Mouse (Mus musculus) ovary, postnatal 36 days (tissue): Measurements from ENCODE around the gene Fbxo48.
A peak's percentile ranks its signal among the peaks of the same experiment; 100 is the strongest.

Experiments used
- DNase-seq: peaks from one replicate; pipeline ENCODE4 v3.0.0; 2022; ENCODE audit warnings: low spot score, mixed read lengths

Fbxo48 gene

DNA sequence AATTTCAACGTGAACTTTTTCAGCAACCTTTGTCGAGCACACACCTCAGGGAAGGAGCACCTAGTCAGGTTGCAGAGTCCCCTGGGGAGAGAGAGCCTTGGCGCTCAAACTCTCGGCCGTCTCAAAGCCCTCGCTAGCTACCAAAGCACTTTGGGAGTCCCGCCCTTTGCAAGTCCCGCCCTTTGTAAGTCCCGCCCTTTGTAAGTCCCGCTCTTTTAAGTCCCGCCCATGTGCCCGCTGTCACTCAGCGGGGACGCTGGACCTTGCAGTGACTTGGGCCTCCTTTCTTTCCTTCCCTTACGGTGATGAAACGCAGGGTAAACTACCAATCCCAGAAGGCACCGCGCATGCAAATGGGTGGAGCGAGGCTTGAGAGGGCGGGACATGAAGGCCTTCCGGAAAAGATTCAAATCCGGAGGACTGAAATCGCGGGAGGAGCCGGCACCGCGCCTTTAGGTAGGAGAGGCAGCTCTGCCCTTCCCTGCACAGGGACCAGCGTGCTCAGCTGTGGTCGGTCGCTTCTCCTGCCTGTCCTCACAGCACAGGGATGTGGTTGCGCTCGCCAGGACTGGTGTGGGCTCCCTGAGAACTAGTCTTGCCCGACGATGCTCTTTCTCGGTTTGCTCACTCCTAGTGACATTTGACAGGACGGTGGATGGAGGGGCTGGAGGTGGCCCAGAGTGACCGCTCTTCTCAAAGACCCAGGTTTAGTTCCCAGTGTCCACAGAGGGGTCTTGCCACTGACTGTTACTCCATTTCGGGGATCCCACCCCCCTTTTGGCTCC is at the start of gene Fbxo48:
TSS of gene Fbxo48 (plus strand) at position 400 of the 785 bp plus-strand sequence.
- DNase-seq, result peak; percentile 92

DNA sequence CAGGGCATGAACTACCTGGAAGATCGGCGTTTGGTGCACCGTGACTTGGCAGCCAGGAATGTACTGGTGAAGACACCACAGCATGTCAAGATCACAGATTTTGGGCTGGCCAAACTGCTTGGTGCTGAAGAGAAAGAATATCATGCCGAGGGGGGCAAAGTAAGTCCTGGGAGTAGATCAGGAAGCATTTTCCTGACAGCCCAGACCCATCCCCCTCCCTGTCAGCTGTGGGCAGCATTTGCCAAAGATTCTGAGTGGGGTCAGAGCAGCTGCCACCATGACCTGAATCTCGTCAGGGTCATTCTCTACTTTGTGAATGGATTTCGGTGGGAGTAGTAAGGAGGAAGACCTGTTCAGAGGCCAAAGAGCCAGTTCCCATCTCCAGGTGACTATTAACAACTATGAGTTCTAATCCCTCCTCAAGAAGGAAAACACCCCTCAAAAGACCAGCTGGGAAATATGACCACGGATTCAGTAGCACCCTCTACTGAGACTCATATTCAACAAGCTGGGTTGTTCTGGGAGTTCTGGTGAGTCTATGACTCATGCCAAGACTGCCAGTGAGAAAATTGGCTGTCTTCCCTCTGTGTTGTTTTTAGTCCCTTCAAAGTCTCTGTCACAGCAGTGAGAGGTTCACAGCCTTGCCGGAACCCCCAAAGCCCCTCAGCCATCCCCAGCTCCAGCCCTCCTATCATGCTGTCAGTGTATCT is 46.7 kb upstream of the Fbxo48 start:
- DNase-seq, result no peak

GRCm38 (mm10) chr11:16905012-16905332 is 46.2 kb upstream of the Fbxo48 start:
- DNase-seq, result no peak

- DNase-seq, result no peak
Measured at GRCm38 (mm10) chr11:16906530-16906929, 44.6 kb upstream of the Fbxo48 start.

GRCm38 (mm10) chr11:16907517-16908129 is 43.6 kb upstream of the Fbxo48 start:
- DNase-seq, result no peak

- DNase-seq, result no peak
Measured at GRCm38 (mm10) chr11:16914756-16915155, 36.4 kb upstream of the Fbxo48 start.

- no peak for DNase-seq
Measured at GRCm38 (mm10) chr11:16915850-16916249, 35.3 kb upstream of the Fbxo48 start.

GRCm38 (mm10) chr11:16917512-16917911 is 33.7 kb upstream of the Fbxo48 start:
- DNase-seq, result no peak

DNA sequence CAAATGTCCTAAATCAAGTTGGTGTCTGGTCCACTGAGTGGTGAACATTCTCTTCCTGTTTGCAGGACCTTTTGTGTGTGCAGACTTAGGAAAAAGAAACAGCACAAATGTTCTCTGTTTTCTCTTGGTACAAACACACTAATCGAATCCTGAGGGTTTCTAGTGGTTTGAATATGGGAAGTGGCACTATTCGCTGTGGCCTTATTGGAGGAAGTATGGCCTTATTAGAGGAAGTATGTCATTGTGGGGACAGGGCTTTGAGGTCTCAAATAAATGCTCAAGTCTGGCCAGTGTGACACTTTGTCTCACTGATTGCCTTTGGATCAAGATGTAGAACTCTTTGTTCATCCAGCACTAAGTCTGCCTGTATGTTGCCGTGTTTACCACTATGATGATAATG is 19.0 kb upstream of the Fbxo48 start:
- no peak for DNase-seq

DNA sequence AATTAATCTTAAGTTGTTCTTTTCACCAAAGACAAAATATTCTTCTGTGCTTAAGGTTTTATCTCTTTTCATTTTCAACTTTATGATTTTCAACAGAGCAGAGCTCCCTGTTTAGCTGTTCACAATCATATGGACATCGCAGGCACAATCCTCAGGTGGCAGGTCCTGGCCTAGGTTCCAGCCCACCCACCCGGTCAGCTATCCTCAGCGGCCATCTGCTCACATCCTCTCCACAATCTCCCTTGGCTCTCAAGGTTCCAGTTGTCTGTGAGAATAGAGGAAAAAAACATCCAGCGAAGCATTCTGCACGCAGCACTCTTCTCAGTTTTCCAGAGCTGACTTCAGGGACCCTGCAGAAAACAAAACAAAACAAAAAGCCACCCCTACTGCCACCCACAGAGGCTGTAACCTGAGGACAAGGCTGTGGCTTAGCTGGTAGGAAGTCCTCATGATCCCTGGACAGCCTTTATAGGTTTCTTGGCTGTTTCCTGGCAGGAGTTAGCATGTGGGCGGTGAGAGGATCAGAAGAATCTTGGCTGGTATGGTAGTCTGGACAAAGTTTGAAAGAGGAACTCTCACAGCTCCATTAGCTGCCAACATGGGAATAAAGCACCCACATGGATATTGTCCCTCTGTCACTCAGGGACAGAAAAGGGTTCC is 15.5 kb upstream of the Fbxo48 start:
- DNase-seq, result no peak

GRCm38 (mm10) chr11:16941103-16941793 is 9.9 kb upstream of the Fbxo48 start:
- DNase-seq, result peak; percentile 18

- no peak for DNase-seq
Measured at GRCm38 (mm10) chr11:16941973-16942452, 9.2 kb upstream of the Fbxo48 start.

DNA sequence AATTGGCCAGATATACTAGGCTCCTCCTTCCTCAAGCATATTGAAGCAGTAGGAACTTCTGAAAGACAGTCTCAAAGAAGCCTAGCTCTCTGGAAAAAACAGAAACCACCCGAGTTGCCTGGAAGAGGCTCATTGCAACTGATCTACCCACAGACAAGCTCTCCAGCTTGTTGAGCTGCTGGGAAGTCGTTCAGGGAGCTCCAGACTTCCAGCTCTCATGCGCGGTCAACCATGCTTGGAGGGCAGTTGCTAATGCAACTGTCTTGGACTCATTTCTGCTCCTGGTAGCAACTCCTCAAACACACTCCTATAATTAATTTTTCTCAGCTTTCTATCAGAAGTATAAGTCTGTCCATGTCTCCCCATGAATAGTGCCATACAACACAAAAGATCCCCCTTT is 8.2 kb upstream of the Fbxo48 start:
- DNase-seq, result no peak

- no peak for DNase-seq
Measured at GRCm38 (mm10) chr11:16948756-16949155, 2.4 kb upstream of the Fbxo48 start.

- no peak for DNase-seq
Measured at GRCm38 (mm10) chr11:16950226-16950975, 774 bp upstream of the Fbxo48 start.

GRCm38 (mm10) chr11:16951761-16952010 is 511 bp downstream of the Fbxo48 start:
- DNase-seq, result no peak

GRCm38 (mm10) chr11:16956115-16956862 is 5.1 kb downstream of the Fbxo48 start:
- DNase-seq, result no peak

- DNase-seq, result no peak
Measured at GRCm38 (mm10) chr11:16957030-16957429, 5.9 kb downstream of the Fbxo48 start.

- DNase-seq, result no peak
Measured at GRCm38 (mm10) chr11:16958520-16958919, 7.3 kb downstream of the Fbxo48 start.

DNA sequence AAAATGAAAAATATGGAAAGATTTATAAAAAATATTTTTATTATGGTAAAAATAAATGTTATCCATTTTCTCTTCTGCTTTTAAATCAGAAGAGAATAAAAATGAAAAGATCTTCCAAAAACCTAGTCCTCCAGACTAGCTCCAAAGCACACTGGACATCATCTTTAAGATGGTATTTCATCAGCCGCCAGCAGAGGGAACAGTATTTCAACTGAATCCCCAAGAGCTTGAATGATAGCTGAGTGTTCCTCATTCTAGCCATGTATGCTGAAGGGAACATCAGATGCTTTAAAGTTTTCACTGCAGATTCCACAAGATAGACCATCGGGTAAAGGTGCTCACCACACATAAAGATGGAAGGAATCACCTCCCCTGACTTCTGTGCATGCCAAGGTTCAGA is 16.6 kb downstream of the Fbxo48 start:
- no peak for DNase-seq

DNA sequence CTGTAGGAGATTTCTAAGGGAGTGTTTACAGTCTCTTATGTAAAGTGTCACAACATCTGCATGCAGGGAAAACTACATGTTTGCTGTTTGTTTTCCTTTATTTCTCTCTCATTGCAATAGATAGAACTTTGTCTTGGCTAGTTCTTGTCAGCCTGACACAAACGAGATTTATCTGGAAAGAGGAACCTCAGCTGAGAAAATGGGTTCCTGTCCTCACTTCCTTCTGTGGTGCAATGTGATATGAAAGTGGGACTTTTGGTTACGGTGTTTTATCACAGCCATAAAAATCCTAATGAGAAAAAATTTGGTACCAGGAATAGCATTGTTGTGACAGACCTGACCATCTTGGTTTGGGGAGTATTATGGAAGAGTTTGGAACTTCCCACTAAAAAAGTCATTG is 18.5 kb downstream of the Fbxo48 start:
- DNase-seq, result no peak
